Mouse (Mus musculus) layer of hippocampus, postnatal 36 days (tissue): ENCODE data around the gene Tekt5. TPM values are rescaled to one million over a fixed set of nuclear protein-coding genes. Genes with fewer than 3 reads are reported as not detected.
A peak's percentile ranks its signal among the peaks of the same experiment; 100 is the strongest.

ENCODE experiments used
- DNase-seq, 2 experiments: peaks; one replicate each; pipeline ENCODE4 v3.0.0; 2022
- total RNA-seq, 2 experiments: library from RNA; stranded (reverse); gene quantifications; 2 replicates each; pipeline ENCODE4 v1.2.3; 2021

Gene Tekt5
- total RNA-seq, 2 experiments from 2014 or later, result 5.2 to 5.5 TPM

DNA sequence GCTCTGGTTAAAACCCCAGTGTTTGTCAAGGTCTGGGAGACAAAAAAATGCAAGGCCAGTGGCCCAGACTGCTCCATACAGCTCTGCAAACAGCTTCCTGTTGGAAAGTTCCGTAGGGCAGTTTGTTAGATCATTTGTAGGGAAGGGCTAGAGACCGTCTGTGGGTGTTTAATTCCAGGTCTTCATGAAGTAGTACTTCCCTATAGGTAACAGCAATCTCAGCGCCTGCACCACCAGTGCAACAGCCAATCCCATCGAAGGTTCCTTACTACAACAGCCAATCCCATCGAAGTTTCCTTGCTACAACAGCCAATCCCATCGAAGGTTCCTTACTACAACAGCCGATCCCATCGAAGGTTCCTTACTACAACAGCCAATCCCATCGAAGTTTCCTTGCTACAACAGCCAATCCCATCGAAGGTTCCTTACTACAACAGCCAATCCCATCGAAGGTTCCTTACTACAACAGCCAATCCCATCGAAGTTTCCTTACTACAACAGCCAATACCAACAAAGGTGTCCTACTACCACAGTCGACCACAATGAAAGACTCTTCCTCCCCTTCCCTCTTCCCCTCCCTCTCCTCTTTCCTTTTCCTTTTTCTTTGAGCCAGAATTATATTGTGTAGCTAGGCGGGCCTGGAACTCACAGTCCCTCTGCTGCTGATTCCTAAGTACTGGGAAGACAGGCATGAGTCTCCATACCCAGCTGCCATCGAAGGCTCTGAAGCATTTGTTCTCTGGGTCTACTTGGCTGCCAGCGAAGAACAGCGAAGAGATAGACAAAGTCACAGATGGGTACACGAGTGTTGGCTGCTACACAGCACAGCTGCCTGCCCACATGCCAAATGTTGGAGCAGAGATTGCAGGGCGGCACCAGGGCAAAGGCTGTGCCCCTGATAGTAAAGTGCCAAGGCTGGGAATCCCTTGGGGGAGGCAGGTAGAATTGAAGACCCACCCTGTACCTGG, 58.6 kb downstream of the Tekt5 start:
- peak in 1 of 2 experiments; percentile 42 for DNase-seq

DNA sequence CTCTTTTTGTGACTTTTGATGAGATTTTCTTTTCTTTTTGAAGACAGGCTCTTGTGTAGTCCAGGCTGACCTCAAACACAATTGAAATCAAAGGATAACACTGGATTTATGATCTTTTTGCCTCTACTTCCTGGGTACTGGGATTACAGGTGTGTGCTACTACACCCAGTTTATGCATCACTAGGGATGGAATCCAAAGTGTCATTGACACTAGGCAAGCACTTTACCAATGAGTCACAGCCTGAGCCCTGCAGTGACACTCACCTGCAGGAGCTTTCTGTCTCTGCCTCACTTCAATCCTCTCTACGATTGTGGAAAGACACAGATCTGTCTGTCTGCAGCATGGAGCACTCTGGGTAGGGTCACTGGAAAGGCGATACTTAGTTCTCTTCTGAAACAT, 59.3 kb downstream of the Tekt5 start:
- no peak for DNase-seq

DNA sequence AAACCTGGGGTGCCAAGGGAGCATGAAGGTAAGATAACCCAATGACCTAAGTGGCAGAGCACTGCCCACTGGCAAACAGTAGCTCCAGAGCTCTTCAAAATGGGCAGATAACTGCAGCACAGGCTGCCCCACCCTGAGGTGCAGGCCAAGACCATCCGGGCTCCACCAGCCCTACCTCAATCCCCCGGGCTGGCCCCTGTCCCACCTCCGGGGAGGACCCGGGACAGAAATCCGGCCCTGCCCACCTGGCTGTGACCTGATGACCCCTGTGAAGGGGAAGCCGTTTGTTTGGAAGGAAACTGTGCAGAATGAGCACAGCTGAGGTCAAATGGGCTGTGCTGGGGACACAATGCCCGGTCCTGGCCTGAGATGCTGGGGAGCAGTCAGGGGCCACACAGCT, 62.6 kb downstream of the Tekt5 start:
- DNase-seq, result no peak

GRCm38 (mm10) chr16:10330586-10331495, 64.4 kb downstream of the Tekt5 start:
- no peak for DNase-seq

DNA sequence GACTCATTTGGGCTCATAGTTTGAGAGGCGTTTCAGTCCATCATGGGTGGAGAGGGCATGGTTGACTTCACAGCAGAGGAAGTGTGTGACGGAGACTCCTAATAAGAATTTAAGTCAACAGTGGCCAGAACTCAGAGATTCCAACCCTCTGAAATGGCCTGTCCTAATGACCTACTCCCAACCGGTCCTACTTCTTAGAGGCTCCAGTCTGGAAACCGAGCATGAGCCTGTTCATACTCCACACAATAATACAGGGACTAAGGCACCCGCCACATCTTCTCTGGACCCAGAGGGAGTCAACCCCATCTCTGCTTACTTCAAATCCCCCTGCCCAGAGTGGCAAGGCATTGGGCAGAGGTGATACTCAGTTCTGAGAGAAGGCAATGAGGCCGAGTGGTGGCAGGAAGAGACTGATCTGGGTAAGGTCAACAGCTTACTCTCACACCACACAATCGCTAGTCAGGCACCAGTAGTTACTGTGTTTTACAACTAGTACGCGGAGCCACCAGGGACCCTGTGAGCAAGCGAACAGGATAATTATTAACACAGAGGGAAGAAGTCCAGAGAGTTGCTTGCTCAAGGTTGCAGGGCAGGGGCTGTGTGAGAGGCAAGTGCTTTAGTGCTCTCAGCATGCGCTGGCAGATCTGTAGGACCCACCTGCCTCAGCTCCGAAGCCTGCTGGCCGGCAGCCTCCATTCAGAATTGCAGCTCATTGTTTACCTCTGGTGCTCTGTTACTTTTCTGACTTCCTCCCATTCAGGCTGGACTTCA, 67.5 kb downstream of the Tekt5 start:
- no peak for DNase-seq

DNA sequence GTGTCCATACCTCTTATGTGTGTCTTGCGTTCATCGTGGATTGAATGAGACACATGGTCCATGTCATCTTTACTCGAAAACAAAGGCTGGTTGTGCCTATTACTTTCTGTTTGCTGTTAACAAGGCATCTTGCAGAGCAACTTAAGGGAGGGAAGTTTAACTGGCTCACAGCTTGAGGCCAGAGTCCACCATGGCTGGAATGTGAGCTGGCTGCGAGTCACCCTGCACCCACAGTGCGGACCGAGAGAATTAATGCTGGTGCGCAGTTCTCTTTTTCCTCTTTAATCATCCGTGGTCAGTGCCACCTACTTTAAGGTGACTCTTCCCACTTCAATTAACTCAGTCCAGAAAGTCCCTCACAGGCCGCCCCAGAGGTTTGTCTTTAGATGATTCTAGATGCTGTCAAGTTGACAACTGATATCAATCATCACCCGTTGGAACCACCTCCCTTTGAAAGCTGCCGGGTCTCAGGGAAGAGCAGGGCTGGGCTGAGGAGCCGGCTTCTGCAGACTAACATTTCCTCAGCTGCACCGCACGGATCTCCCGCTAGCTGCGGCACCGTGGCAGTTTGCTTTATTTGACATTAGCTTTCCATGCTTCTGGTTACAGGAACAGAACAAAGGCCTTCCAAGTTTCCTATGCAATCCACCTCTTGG, 75.2 kb downstream of the Tekt5 start:
- DNase-seq, result no peak

DNA sequence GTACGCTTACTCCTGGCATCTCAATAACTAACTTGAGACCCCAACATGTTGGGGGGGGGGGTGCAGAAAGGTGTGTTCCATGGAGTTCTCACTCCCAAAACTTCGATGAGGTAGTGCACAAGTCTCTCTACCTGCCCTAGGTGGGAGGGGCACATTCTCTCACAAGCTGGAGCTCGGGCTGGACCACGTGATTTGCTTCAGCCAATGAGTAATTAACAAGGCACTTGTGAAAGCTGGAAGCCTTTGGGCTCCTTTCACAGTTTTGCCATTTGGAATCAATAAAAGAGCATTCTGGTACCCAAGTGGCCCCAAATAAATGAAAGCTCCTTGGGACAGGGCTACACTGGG, 78.1 kb downstream of the Tekt5 start:
- DNase-seq, result no peak

- no peak for DNase-seq
Observed at GRCm38 (mm10) chr16:10316493-10317196, 78.6 kb downstream of the Tekt5 start.

DNA sequence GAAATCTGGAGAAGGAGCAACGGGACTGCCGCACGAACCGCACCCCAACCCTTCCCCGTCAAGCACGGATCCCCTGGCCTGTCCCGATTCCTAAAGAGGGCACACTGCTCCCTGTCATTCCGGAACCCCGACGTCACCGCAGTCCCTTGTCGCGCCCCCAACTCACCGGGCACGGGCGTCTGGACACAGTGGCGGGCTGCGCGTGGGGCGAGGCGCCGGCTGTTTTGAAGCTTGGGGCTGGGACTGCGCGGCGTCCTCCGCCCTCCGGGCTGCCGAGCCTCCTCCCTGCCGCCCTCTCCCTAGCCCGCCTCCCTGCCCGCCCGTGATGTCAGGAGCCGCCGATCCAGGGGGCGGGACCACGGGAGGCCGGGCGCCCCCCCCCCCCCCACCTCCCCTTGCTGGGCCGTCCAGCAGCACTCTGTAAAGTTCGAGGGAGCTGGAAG, 81.6 kb downstream of the Tekt5 start, which contains the start of gene Emp2:
Gene Emp2, minus strand, starts transcription at position 323 of the 443 bp plus-strand sequence.
- DNase-seq, result peak in 1 of 2 experiments; percentile 41

DNA sequence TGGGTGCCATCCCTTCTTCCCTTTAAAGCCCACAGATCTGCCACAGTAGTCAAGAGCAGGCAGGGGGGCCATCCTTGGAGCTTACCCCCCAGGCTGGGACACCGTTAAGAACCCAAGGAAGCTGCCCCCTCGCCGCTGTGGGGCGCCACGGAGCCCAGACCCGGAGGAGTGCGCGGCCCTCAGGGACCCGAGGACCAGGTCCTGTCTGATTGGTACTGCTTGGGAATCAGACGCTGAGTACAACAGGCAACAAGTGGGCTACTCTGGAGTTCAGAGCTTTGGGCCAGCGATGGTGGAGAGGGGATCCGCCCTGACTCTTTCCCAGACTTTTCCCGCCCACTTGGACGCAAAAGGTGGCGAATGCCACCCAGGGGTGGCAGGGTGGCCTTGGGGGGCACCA, 82.1 kb downstream of the Tekt5 start:
- no peak for DNase-seq

- no peak for DNase-seq
Observed at GRCm38 (mm10) chr16:10311989-10312388, 83.3 kb downstream of the Tekt5 start.

GRCm38 (mm10) chr16:10311086-10311485, 84.2 kb downstream of the Tekt5 start:
- no peak for DNase-seq

GRCm38 (mm10) chr16:10310507-10310906, 84.8 kb downstream of the Tekt5 start:
- no peak for DNase-seq

Other genes with a start within 250 kb of the Tekt5 start
- not detected for gene Rpl39l, start 225.3 kb downstream of the Tekt5 start, total RNA-seq
- not detected for gene Atf7ip2, start 202.8 kb downstream of the Tekt5 start, total RNA-seq
- 10 to 100 TPM; 16.5 to 17.8 TPM for gene Emp2, start 81.5 kb downstream of the Tekt5 start, total RNA-seq
- 10 to 100 TPM; 16.4 to 18.1 TPM for gene Nubp1, start 16.5 kb upstream of the Tekt5 start, total RNA-seq
- gene Tvp23a, start 51.9 kb upstream of the Tekt5 start, total RNA-seq, result 10 to 100 TPM; 23.4 to 26.2 TPM
- under 1 TPM in 1 of 2 experiments, not detected in 1; 0.10 TPM for gene Ciita, start 84.6 kb upstream of the Tekt5 start, total RNA-seq
- gene Dexi, start 147.6 kb upstream of the Tekt5 start, total RNA-seq, result 10 to 100 TPM; 65.8 to 66.8 TPM
- gene Clec16a, start 149.8 kb upstream of the Tekt5 start, total RNA-seq, result 100 to 1,000 TPM in 1 of 2 experiments, 10 to 100 TPM in 1; 97.8 to 103 TPM